Mouse (Mus musculus) stomach, embryonic 15.5 days (tissue): ENCODE data around the gene Pvalb. TPM values are rescaled to one million over a fixed set of nuclear protein-coding genes. Genes with fewer than 3 reads are reported as not detected.

ENCODE experiments used
- ATAC-seq: fragments of 200-750 bp; cut with Nextera tagmentation; 2 replicates; pipeline ENCODE4 v1.8.0; 2017; ENCODE audit warnings: low read depth, moderate number of reproducible peaks, moderate TSS enrichment; ENCODE audit not compliant: insufficient read depth, low FRiP score
- H3K27ac ChIP-seq: fragments of 300-500 bp; sonication (generic); 2 replicates; pipeline ENCODE4 v1.5.1; 2015; ENCODE audit warnings: mild to moderate bottlenecking, inconsistent platforms
- H3K27me3 ChIP-seq: fragments of 300-500 bp; sonication (generic); replicated peaks from 2 replicates; pipeline ENCODE4 v1.6.1; 2015; ENCODE audit warnings: inconsistent platforms
- H3K36me3 ChIP-seq: fragments of 300-500 bp; sonication (generic); 2 replicates; pipeline ENCODE4 v1.6.1; 2015; ENCODE audit warnings: inconsistent platforms
- H3K4me1 ChIP-seq: fragments of 300-500 bp; sonication (generic); 2 replicates; pipeline ENCODE4 v1.6.1; 2015; ENCODE audit warnings: inconsistent platforms
- H3K4me2 ChIP-seq: fragments of 300-500 bp; sonication (generic); 2 replicates; pipeline ENCODE4 v1.6.1; 2015; ENCODE audit warnings: mild to moderate bottlenecking, inconsistent platforms
- H3K4me3 ChIP-seq: fragments of 300-500 bp; sonication (generic); replicated peaks from 2 replicates; pipeline ENCODE4 v1.5.1; 2015; ENCODE audit warnings: inconsistent platforms
- H3K9ac ChIP-seq: fragments of 300-500 bp; sonication (generic); 2 replicates; pipeline ENCODE4 v1.6.1; 2015; ENCODE audit warnings: inconsistent platforms
- H3K9me3 ChIP-seq: fragments of 300-500 bp; sonication (generic); 2 replicates; pipeline ENCODE4 v1.6.1; 2016; ENCODE audit warnings: inconsistent platforms
- WGBS: fragments of 180-500 bp; shearing (Covaris S2); methylation state at CpG from one replicate; pipeline ENCODE4 v1.1.7; 2015; 5-methylcytosine and 5-hydroxymethylcytosine counted together
- polyA plus RNA-seq: library from polyadenylated mRNA; unstranded; fragments of >200 nt; fragmentation: Nextera tagmentation; extraction: Ambion mirVana; gene quantifications from 2 replicates; pipeline ENCODE4 v1.2.1, GENCODE M21; 2015

The Pvalb gene
- polyA plus RNA-seq, 1 experiment from 2014 or later, result 0.37 TPM

DNA sequence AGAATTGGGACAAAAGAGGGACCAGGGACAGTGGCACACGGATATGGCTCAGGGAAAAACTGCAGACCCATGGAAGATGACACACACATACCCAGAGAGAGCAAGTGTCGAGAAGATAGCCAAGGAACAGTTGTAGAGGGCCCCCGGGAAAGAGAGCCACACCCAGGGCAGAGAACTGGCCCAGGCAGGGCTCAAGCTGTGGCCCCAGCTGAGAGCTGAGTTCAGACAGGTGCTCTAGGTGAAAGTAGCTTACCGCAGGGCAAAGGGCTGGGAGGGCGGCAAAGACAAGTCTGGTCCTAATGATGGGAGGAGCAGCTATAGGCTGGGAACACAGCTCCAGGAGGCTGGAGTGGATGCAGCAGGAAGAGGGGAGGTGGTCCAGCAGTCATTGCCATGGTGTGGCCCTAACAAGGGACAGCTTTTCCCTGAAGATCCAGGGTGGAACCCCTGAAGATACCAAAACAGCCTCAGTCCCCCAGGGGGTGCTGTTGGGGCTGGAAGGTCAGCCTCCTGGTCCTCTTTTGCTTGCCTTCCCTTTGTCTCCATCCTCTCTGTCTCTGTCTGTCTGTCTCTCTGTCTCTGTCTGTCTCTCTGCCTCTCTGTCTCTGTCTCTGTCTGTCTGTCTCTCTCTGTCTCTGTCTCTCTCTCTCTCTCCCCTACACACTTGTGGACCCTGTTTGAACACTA is 28.8 kb upstream of the Pvalb start:
- no peaks in the 10 kb centered on the region for H3K9me3 ChIP-seq
- H3K9ac ChIP-seq, result no peak overlapping the region
- no peaks in the 10 kb centered on the region for H3K4me1 ChIP-seq
- 69% methylated on average over 5 of the region's 5 CpGs for WGBS
- H3K27me3 ChIP-seq, result 0 out of 2 replicates have a peak, but pooled peaks cover 3% of the 10 kb centered on the region
- no peak overlapping the region for H3K4me3 ChIP-seq
- no peak overlapping the region for H3K27ac ChIP-seq
- no peaks in the 10 kb centered on the region for H3K36me3 ChIP-seq
- 0 out of 2 replicates have a peak, but pooled peaks have one; percentile 27 for ATAC-seq
- no peak overlapping the region for H3K4me2 ChIP-seq

DNA sequence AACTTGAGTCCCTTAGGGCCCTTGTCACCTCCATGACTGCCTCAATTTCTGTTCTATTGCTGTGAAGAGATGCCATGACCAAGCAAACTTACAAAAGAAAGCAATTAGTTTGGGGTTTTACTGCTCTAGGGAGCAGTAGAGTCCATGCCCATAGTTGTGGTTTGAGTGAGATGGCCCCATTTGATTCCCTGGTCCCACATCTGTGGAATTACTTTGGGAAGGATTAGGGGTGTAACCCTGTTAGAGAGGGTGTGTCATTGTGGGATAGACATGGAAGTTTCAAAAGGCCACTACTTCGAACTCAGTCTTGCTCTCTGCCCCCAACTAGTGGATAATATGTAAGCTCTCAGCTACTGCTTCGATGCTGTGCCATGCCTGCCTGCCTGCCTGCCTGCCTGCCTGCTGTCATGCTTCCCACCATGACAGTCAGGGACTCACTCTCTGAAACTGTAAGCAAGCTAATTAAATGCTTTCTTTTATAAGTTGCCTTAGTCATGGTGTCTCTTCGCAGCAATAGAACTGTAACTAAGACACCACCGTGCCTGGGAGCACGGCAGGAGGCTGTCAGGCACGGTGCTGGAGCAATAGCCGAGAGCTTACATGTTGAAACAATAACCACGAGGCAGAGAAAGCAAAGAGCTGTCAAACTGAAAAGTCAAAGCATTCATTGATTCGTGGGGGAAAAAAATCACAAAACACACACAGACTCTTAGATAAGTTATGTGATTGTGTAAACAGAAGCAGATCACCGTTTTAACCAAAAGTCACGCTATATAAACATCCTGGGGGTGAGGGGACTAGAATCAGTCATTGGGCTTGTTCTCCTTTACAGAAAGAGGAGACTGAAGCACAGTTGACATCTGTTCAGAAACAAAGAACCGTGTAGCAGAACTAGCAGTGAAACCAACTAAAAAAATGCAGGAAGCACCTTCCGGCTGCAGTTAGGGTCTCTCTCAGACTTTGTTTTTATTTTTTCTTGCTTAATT is 25.4 kb upstream of the Pvalb start:
- Histone ChIP-seq H3K4me1 (no peaks in the 10 kb centered on the region), H3K36me3 (no peaks in the 10 kb centered on the region), H3K4me3 (no peak overlapping the region), H3K9ac (no peak overlapping the region), H3K27ac (no peak overlapping the region), H3K27me3 (0 out of 2 replicates have a peak, but pooled peaks cover 3% of the 10 kb centered on the region), H3K9me3 (no peaks in the 10 kb centered on the region), H3K4me2 (peak overlapping the region; percentile 37; the same call in 1 of the 2 replicates)
- no peak for ATAC-seq
- WGBS, result 13% methylated on average over 13 of the region's 13 CpGs

- Histone ChIP-seq H3K4me2 (no peak overlapping the region), H3K4me3 (no peak overlapping the region), H3K9ac (no peak overlapping the region), H3K27ac (no peak overlapping the region), H3K9me3 (no peaks in the 10 kb centered on the region), H3K4me1 (no peaks in the 10 kb centered on the region), H3K36me3 (no peaks in the 10 kb centered on the region), H3K27me3 (no peaks in the 10 kb centered on the region)
- no peak for ATAC-seq
- 73% methylated on average over 12 of the region's 12 CpGs for WGBS
These were observed 21.6 kb upstream of the Pvalb start for GRCm38 (mm10) chr15:78227816-78228215.

DNA sequence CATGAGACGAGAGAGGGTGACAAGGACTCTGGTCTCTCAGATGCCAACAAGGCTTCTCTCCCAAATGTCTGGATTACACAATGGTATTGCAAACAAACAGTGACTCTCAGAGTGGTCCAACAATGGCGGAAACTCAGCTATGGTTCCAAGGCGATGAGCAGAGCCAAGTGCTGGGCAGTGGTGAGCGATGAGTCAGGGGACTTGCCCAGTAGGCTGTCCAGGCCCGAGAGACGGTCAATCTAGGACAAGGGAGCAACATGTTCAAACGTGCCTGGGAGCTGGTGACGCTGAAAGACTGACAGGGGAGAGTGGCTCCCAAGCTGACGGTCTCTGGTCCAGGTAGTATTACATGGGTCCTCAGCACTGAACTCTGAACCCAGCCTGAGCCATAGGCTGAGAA is 9.1 kb upstream of the Pvalb start:
- Histone ChIP-seq H3K27ac (no peak overlapping the region), H3K9ac (no peak overlapping the region), H3K4me3 (no peak overlapping the region), H3K27me3 (no peaks in the 10 kb centered on the region), H3K4me2 (no peak overlapping the region), H3K4me1 (no peaks in the 10 kb centered on the region), H3K9me3 (no peaks in the 10 kb centered on the region), H3K36me3 (no peaks in the 10 kb centered on the region)
- 79% methylated on average over 9 of the region's 9 CpGs for WGBS
- ATAC-seq, result no peak

DNA sequence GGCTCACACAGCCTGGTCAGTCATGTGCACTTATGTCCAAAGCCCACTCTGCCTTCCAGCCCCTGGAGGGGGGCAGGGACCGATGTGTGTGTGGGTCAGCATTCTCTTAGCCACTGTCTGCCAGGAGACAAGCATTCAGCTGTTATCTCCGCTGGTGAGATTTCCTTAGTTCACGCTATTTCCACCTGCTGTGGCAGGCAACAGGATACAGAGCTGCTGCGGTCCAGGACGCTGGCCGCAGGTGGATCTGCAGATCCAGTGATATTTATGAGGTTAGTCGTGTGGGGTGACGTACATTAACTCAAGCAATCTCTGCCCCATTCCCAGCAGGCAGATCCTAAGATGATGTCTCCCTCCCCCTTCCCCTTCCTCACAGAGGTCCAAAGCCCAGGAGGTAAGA is 5.2 kb upstream of the Pvalb start:
- no peak overlapping the region for H3K9ac ChIP-seq
- H3K4me3 ChIP-seq, result no peak overlapping the region
- no peak overlapping the region for H3K27ac ChIP-seq
- no peak for ATAC-seq
- no peaks in the 10 kb centered on the region for H3K36me3 ChIP-seq
- no peaks in the 10 kb centered on the region for H3K9me3 ChIP-seq
- no peak overlapping the region for H3K4me2 ChIP-seq
- 75% methylated on average over 8 of the region's 8 CpGs for WGBS
- H3K4me1 ChIP-seq, result no peaks in the 10 kb centered on the region
- no peaks in the 10 kb centered on the region for H3K27me3 ChIP-seq

GRCm38 (mm10) chr15:78210203-78210602 is 4.0 kb upstream of the Pvalb start:
- Histone ChIP-seq H3K36me3 (no peaks in the 10 kb centered on the region), H3K4me3 (no peak overlapping the region), H3K9ac (no peak overlapping the region), H3K27ac (no peak overlapping the region), H3K9me3 (no peaks in the 10 kb centered on the region), H3K4me1 (no peaks in the 10 kb centered on the region), H3K4me2 (no peak overlapping the region), H3K27me3 (peaks cover 7% of the 10 kb centered on the region)
- 79% methylated on average over 4 of the region's 4 CpGs for whole genome bisulfite sequencing
- no peak for ATAC-seq

- no peaks in the 10 kb centered on the region for H3K9me3 ChIP-seq
- peaks cover 36% of the 10 kb centered on the region for H3K27me3 ChIP-seq
These were observed 1.0 kb downstream of the Pvalb start for GRCm38 (mm10) chr15:78205192-78205591.

DNA sequence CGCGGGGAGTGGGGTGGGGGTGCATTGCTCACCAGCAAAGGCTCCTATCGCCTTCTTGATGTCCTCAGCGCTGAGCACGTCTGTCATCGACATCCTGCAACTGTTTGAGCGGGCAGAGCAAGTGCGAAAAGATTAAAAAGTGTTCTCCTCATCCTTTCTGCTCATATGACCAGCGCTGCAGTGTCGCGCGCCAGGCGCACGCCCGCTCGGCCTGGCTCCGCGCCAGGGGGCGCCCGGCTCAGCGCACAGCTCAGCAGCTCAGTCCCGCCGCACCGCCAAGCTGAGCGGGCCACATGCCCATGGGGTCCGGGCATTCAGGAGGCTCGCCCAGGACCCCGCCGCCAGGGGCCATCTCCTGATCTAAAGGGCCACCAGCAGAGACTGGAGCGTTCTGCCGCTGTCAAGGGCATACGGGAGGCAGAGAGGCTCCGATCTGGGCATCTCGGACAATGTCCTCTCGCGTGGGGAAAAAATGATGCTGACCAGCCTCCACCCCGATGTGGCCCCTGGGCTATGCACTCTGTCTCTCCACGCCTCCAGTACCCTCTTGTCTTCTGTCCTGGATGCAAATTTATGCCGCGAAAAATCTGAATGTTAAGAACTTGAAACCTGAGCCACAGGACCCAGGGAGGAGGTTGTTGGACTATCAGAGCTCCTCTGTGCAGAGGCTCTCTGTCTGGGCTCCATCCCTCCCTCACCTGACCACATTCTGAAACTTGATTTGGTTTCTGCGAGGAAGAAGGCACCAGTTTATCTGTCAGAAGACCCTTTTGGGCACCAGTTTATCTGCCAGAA is 1.9 kb downstream of the Pvalb start:
- H3K4me3 ChIP-seq, result peak overlapping the region; percentile 28
- no peaks in the 10 kb centered on the region for H3K36me3 ChIP-seq
- H3K27ac ChIP-seq, result no peak overlapping the region
- H3K27me3 ChIP-seq, result peaks cover 37% of the 10 kb centered on the region
- no peak for ATAC-seq
- no peak overlapping the region for H3K9ac ChIP-seq
- H3K4me2 ChIP-seq, result peak overlapping the region; percentile 59
- no peaks in the 10 kb centered on the region for H3K9me3 ChIP-seq
- H3K4me1 ChIP-seq, result no peaks in the 10 kb centered on the region
- WGBS, result 2% methylated on average over 41 of the region's 41 CpGs

More at GRCm38 (mm10) chr15:78205192-78205591, 1.0 kb downstream of the Pvalb start:
- 44% methylated on average over 3 of the region's 3 CpGs for WGBS
- Histone ChIP-seq H3K4me1 (no peaks in the 10 kb centered on the region), H3K4me2 (no peak overlapping the region), H3K36me3 (no peaks in the 10 kb centered on the region), H3K4me3 (no peak overlapping the region), H3K27ac (no peak overlapping the region), H3K9ac (no peak overlapping the region)
- no peak for ATAC-seq

DNA sequence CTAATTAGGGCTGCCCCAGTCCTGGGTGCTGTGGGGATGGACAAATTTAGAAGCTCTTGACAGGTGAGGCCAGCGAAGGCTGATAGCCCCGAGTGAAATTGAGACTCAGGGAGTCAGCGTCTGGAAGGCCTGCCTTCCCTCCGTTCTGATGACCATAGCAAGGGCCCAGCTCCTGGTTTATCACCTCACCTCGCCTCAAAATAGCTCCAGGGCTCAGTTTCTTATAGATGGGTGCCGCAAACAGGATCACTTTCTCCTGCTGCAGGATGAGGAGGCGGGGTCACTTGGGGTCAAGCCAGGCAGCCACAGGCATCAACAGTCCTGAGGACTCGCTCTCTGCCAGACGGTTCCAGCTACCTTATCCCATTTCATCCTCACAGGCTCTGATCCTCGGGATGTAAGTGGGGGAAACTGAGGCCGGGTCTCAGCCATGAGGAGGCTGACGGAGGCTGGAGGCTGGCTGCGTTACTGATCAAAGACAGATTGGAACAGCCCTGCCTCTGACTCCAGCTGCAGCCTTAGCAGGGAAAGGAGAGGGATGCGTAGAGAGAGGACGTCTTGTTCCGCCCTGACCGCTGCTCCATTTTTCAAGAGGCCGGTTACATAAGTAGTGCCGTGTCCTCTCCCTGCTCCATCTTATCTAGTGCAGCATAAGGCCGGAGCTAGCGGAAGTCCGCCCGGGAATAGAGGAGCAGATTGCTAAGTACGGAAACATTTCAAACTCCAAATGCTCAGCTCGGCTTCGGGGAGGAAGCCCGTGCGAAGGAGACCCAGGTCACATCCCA is 10.9 kb downstream of the Pvalb start:
- Histone ChIP-seq H3K9ac (no peak overlapping the region), H3K36me3 (no peaks in the 10 kb centered on the region), H3K9me3 (no peaks in the 10 kb centered on the region), H3K4me1 (no peaks in the 10 kb centered on the region), H3K4me3 (no peak overlapping the region), H3K27ac (no peak overlapping the region), H3K4me2 (no peak overlapping the region), H3K27me3 (0 out of 2 replicates have a peak, but pooled peaks cover 2% of the 10 kb centered on the region)
- no peak for ATAC-seq
- 70% methylated on average over 28 of the region's 28 CpGs for WGBS

- ATAC-seq, result no peak
- Histone ChIP-seq H3K4me1 (no peaks in the 10 kb centered on the region), H3K27ac (no peak overlapping the region), H3K9ac (no peak overlapping the region), H3K4me2 (no peak overlapping the region), H3K4me3 (no peak overlapping the region), H3K27me3 (no peaks in the 10 kb centered on the region), H3K9me3 (no peaks in the 10 kb centered on the region), H3K36me3 (no peaks in the 10 kb centered on the region)
- 79% methylated on average over 3 of the region's 3 CpGs for WGBS
These were observed 11.9 kb downstream of the Pvalb start for GRCm38 (mm10) chr15:78194320-78194719.

DNA sequence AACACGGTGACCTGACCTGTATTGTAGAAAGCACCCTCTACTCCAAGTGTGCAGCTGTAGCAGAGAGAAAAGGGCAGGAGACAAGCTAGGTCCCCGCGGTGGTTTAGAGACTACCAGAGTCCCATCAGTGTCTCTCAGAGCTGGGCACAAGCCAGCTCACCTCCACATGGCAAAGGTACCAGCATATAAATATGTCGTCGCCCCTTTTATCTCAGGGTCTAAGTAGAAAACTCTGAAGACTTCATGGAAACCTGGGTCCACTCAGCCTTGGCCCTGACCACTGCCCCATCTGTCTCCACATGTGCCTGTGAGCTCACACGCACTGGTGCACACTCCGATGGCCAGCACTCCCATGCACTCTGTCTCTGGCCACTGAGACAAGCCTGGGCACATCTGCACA is 16.6 kb downstream of the Pvalb start:
- Histone ChIP-seq H3K27me3 (no peaks in the 10 kb centered on the region), H3K4me3 (no peak overlapping the region), H3K9me3 (no peaks in the 10 kb centered on the region), H3K4me2 (no peak overlapping the region), H3K4me1 (no peaks in the 10 kb centered on the region), H3K27ac (no peak overlapping the region), H3K9ac (no peak overlapping the region), H3K36me3 (no peaks in the 10 kb centered on the region)
- no peak for ATAC-seq
- 87% methylated on average over 7 of the region's 7 CpGs for WGBS
